Mouse (Mus musculus) ES-CJ7 (cell line): Measurements from ENCODE around the gene Serpinb9.
"Not testable (repeated sequence)": the region's sequence is repeated elsewhere in the genome, so short reads cannot be mapped to it uniquely, and the experiment has no call there.

ENCODE experiments used
- DNase-seq: peaks from one replicate; pipeline ENCODE4 v3.0.0; 2011; ENCODE audit warnings: low read depth, low spot score

Gene Serpinb9

GRCm38 (mm10) chr13:33002950-33003349 is at the start of gene Serpinb9:
Gene Serpinb9, plus strand, starts transcription at chr13:33003250.
- DNase-seq: no peak

DNA sequence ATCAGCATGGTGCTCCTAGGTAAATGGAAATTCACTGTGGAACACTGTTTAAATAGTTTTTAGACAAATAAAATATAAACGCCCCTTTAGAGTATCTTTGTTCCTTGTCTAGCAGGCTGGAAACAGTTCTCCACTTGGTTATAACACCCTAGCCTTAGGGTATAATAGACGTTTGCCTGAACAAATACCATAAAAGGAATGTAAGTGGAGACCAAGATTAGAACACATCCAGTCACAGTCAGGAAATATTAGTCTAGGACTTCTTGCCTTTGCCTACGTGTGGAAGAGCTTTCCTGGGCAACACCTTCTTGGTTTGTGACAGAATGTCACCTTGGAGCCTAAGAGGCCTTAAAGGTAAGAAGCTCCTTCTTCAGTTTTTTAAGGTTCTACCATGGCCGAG is 46.5 kb upstream of the Serpinb9 start:
- DNase-seq: no peak

DNA sequence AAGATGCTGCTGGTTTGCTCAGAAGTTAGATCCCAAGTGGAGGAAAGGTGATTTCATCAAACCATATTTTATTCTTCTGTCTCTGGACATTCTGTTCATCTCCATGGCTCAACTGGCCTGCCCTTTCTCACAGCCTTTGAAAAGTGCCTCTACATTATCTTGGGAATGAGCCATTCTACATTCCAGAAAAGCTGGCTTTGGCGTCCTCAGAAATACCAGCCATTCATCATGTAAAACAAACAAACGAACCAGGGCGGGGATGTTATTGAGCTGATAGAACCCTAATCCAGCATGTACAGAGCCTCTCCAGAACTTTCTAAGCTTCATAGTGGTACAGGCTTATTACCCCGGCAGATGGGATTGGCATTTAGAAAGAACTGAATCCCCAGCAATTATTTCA is 45.1 kb upstream of the Serpinb9 start:
- no peak for DNase-seq

DNA sequence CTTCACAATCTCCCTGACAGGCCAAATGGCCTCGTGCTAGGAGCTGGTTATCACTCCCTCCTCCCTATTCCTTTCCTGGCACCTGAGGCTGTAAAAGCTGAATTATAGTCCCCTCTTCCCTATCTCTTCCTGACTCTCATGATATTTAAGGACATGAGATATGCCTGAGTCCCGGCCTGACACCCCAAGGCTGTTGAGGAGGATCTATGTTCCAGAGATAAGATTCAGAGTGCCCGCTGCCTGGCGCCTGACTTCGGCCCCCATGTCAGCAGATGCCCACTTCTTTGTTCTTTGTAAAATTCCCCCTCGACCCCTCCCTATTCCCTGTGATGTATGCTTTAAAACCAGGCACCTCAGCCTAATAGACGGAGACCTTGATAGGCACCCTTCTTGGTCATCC is 44.5 kb upstream of the Serpinb9 start:
- DNase-seq: not testable (repeated sequence)

DNA sequence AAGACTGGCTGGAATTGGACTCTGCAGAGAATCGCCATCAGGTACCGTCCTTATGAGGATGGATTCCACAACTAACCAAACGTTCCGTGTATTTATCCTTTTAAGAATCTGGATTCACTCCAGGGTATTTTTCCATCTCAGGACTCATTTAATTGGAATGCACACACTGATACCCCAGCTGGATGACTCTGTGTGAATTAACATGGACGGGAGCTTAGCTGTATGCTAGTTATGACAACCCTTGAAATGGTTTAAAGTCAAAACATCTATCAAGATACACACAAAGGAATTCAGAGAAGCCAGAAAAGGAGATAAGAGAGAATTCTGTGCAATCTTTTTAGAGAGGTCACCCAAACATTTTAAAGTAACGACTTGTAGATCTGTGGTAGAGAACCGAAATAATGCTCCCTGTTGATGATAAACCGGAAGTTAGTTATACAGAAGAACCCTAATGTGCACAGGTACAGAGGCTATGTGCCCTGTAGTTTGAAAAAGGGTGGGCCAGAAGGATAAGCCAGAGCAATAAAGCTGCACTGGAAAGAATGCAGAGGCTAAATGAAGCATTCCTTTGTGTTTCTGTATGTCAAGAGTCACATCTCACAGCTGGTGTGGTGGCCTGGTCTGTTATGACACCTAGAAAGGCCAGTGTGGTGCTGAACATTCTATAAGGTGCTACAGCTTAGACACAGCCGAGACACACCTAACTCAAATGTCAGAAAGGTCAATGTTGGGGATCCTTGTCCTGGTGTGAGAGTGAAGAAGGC is 38.9 kb upstream of the Serpinb9 start:
- DNase-seq: no peak

DNA sequence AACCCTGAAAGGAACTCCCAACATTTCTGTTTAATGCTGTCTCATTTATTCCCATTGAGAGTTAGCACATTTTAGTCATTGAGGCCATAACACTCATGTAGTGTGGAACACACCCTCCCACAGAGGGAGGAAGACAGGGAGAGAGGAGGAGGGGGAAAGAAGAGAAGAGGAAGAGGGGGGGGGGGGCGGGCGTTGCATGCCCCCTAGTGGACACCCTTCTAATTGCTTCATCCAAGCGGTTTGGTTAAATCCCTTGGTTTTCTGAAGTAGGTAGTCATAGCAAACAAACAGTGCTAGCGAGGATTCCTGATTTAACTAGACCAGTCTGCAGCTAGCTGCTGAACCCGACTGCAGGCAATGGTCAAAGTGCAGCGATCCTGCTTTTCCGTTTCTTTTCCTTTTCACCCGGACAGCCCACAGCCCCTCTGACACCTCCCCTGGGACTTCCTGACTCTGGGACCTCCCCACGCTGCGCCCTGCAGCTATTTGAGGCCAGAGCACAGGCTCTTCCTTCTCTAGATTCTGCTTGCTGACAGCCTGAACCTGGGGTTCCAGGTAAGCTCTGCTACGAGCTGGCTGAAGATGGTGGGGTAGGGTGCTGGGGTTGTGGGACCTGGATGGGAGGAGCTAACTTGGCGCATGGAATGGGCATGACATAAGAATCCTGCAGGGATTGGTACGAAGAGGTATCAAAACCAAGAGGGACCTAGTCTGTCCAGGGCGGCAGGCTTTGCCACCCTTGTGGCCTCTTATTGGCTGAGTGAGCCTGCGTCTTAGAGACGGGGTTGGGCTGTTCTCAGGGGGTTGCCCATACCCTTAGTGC is 37.9 kb upstream of the Serpinb9 start, which contains the start of gene Serpinb6b:
Serpinb6b (plus strand) TSS at position 221 of the 823 bp plus-strand sequence.
- peak; percentile 17 for DNase-seq

GRCm38 (mm10) chr13:32966116-32966515 is 36.9 kb upstream of the Serpinb9 start:
- no peak for DNase-seq

DNA sequence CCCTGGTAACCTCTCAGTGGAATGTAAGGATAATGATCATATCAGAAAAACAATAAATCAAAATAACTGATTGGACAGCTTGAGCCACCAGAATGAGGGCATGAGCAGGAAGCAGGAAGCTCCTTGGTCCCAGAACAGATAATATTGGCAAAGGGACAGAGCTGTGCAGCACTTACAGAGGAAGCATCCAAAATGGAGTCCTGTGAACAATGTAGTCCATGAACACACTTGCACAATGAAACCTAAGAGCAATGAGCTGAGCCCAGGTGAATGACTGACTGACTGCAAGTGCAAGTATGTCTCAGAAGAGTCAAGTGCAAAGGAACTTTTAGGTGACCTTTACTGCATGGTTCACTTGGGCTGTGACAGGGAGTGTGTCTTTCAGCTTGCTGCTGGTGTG is 35.8 kb upstream of the Serpinb9 start:
- DNase-seq: no peak

GRCm38 (mm10) chr13:32968353-32968984 is 34.6 kb upstream of the Serpinb9 start:
- no peak for DNase-seq

DNA sequence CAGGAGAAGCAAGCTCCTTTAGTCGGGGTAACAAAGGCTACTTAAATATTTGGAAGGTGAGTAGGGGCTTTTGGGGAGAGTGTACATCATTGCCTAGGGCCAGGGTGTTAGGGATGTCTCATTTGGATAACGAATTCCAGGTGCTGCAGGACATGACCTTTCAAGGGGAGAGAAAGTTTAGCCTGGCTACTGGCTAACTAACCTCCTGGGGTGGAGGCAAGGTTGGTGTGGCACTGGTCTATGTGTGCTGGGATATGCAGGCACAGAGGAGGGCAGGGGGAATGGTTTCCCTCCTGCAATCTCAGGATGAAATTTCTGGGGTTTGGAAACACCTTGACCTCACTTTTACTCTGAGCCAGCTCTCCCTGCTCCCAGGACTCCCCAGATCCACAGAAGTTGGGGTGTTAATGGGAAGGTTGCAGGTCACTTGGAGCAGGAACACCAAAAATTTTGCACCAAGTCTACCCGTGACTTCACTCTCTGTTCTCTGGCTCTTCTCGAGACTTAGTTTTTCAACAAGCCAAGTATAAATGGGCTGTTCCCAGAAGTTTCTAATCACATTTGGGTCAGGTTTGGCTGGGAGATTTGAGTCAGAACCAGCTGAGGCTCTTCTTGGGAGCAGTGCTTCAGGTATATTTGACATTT is 33.9 kb upstream of the Serpinb9 start:
- no peak for DNase-seq

DNA sequence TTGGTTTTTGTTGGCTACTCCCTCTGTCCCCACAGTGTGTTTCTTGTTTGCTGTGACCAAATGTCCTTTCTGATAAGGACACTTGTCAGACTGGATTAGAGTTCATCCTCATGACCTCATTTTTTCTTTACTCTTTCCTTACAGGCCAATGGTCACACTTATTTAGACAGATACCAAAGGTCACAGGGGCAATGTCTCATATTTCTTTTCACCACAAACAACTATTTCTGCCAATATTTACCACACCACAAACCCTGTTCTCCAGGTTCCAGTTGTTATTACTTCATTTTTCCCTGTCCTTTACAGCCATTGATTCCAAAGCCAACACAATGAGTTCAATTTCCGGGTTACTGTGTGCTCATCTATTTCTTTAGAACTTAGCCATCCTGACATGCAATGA is 33.4 kb upstream of the Serpinb9 start:
- DNase-seq: no peak

DNA sequence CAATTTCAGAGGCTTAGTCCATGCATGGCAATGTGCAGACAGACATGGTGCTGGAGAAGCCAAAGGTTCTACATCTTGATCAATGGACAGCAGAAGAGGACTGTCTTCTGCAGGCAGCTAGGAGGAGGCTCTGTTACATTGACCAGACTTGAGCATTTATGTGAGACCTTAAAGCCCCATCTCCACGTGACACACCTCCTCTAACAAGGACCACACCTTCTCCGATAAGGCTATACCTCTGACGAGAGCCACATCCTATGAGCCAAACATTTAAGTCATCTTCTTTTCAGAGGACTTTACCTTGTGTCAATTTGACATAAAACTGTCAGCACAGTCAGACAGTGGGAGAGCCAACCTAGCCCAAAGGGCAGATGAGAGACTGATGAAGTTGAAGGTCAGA is 32.3 kb upstream of the Serpinb9 start:
- no peak for DNase-seq

GRCm38 (mm10) chr13:32974268-32974667 is 28.8 kb upstream of the Serpinb9 start:
- DNase-seq: no peak

DNA sequence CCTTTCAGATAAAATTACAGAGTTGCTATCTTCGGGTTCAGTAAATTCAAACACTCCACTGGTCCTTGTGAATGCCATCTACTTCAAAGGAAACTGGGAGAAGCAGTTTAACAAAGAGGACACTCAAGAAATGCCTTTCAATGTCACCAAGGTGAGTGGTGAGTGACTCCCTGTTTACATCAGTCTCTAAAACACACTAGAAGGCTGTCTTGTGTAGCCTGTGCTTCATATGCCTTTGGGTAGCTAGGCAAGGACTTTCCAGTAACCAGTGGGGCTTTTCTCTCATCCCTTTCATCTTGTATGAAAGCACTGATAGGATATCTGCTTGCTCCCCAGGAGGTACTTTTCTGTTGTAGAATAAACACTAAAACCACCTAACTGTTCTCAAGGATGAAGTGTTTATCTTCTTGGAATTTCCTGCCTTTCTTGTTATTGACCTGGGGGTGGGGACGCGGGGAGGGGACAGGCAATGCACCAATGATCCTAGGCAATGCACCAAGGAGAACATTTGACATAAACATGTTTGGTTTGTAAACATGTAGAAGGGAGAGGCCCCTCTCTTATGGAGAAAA is 28.1 kb upstream of the Serpinb9 start:
- no peak for DNase-seq

GRCm38 (mm10) chr13:32975710-32976109 is 27.3 kb upstream of the Serpinb9 start:
- no peak for DNase-seq

DNA sequence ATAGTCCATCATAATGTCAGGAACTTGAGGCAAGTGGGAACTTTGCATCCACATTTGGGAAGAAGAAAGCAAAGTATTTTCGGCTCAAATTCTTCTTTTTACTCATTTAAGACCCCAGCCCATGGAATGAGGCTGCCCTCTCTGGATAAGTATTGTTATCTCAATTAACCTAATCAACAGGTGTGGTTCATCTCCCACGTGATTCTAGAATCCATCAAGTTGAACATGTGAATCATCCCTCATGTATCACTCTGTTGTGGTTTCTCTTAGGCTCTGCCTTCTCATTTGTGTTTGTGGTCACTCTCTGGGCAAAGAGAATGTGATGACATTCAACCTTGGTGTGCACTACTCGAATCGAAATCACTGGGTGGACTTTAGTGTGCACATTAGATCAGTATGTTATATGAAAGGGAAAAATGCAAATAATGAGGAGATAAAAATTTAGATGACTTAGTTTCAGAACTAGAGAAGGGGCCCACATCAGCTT is 20.5 kb upstream of the Serpinb9 start:
- DNase-seq: no peak

DNA sequence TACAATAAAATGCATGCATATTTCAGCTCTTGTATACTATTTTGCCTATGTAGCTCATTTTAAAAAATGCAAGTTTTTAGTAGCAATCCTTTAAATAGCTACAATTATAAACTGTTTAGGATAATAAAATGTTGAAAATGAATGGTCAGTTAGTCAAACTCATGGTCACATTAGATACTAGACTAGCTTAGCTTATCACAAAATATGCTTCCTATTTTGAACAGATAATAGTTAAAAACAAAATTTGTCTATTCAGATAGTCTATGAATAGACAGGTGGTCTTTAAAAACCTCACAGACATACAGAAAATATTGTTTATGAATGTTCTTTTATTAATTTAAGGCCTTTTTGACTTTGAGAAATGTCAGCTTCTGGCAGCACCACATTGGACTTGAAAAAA is 16.8 kb upstream of the Serpinb9 start:
- no peak for DNase-seq

GRCm38 (mm10) chr13:32993152-32993893 is 9.7 kb upstream of the Serpinb9 start:
- DNase-seq: no peak

DNA sequence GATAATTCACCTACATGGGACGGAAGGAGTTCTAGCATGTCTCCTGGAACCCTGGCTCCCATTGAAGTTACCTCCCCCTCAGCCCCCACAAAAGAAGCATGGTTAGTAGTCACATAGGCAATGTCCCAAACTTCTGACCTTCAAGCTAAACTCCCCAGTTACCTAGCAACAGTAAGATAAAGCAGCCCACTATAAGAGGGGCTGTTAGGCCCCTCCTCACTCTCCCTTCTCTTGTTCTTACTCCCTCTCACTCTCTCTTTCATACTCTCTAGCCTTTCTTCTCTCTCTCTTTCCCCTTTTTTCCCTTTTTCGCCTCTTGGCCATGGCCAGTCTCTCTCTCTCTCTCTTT is 9.2 kb upstream of the Serpinb9 start:
- no peak for DNase-seq

DNA sequence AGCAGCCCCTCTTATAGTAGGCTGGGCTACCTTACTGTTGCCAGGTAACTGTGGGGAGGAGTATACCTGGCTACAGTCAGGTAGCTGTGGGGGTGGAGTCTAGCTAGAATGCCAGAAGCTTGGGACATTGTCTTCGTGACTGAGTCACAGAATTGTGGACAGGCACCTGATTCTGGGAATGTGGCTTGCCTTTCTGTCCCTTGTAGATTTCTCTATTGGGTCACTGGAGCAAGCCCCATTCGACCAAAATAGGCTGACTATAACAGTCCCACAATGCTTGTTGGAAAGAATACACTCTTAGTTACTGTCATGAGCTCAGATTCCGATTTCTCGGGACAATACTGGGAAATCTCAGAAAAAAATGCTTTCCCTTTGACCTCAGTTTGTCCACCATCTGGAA is 8.0 kb upstream of the Serpinb9 start:
- no peak for DNase-seq

GRCm38 (mm10) chr13:33001341-33001740 is 1.7 kb upstream of the Serpinb9 start:
- no peak for DNase-seq
